In genomic region chrX:94234532-94235189, GRCm38 (mm10) we compare ENCODE assay signal across 8 mouse cellular contexts. TPM values are rescaled to one million over a fixed set of nuclear protein-coding genes. Genes with fewer than 3 reads are reported as not detected.
DNase-seq lines count a peak whose midpoint lies in the region; ATAC-seq lines count a peak whose summit lies in the region.

TSS of gene Klhl15 (plus strand) at chrX:94234599.

- H3K36me3 ChIP-seq in hindbrain, embryonic 14.5 days (replicated peaks; ENCODE audit: control insufficient read depth, insufficient read depth), result no peaks in the 10 kb centered on the region

- DNase-seq in T-cell, adult 2 months (ENCODE audit: low spot score), result peak; percentile 85
- DNase-seq in cerebellum, postnatal 25 days, result peak; percentile 81 to 85
- DNase-seq in frontal cortex, postnatal 25 days (ENCODE audit: low spot score in 2 of 2), result peak; percentile 53 to 57
- DNase-seq in hindbrain, embryonic 14.5 days (ENCODE audit: low spot score), result peak; percentile 81
- peak; percentile 67 to 70 for DNase-seq in layer of hippocampus, postnatal 25 days (ENCODE audit: extremely low spot score in 1 of 2, low spot score in 1 of 2)
- peak; percentile 81 for DNase-seq in lung, postnatal 14 days
- peak; percentile 84 for DNase-seq in ovary, postnatal 36 days (ENCODE audit: low spot score)
- DNase-seq in thymus, postnatal 25 days, result peak; percentile 86

- H3K9ac ChIP-seq in hindbrain, embryonic 14.5 days, result peak within 1 kb of the TSS; percentile 70

- H3K9me3 ChIP-seq in hindbrain, embryonic 14.5 days (ENCODE audit: control insufficient read depth, low read length), result no peaks in the 10 kb centered on the region

- peak within 1 kb of the TSS; percentile 91 for H3K27ac ChIP-seq in hindbrain, embryonic 14.5 days

- ATAC-seq in hindbrain, embryonic 14.5 days (ENCODE audit: low FRiP score), result peak; percentile 95

- WGBS in hindbrain, embryonic 14.5 days, result 7% methylated on average over 52 of the region's 70 CpGs

- peaks cover 94% of the 10 kb centered on the region for H3K27me3 ChIP-seq in hindbrain, embryonic 14.5 days (ENCODE audit: control insufficient read depth, insufficient read depth, low read length)

- no peaks in the 10 kb centered on the region; the same call in 1 of the 2 replicates for H3K4me1 ChIP-seq in hindbrain, embryonic 14.5 days (replicated peaks; ENCODE audit: control insufficient read depth, insufficient read depth, low read length)

- H3K4me3 ChIP-seq in hindbrain, embryonic 14.5 days (replicated peaks; ENCODE audit: low read length), result peak within 1 kb of the TSS; percentile 70

- peak within 1 kb of the TSS; percentile 49 for H3K4me2 ChIP-seq in hindbrain, embryonic 14.5 days (replicated peaks)

RNA-seq across cellular contexts. Expression of gene Klhl15, which starts in this region (rescaled TPM):
- 12.4 and 12.7 TPM in 2 replicates for polyA plus RNA-seq in hindbrain, embryonic 14.5 days (2014; fragmentation: Nextera tagmentation; extraction: Ambion mirVana)
- 10 to 100 TPM; 27.2 to 32.4 TPM for total RNA-seq in layer of hippocampus, postnatal 25 days (2021)

Comparison
In these comparisons a context has a peak if more than half of its experiments do, and no peak if none do; other contexts are left out.
1. Peak in every context shown above with its lines: DNase-seq, ATAC-seq, H3K4me3 ChIP-seq and H3K27ac ChIP-seq.